Comparison of ENCODE assay signal across 10 mouse cellular contexts in genomic region chr2:45067116-45067515, GRCm38 (mm10). TPM values are rescaled to one million over a fixed set of nuclear protein-coding genes. Genes with fewer than 3 reads are reported as not detected.
DNase-seq lines count a peak whose midpoint lies in the region; ATAC-seq lines count a peak whose summit lies in the region.
"Had no signal": no experiment of that assay in that cellular context is flagged by ENCODE, and none has a peak within 500 bp of the region (broad histone marks: within the 10 kb centered on the region; RNA-seq: fewer than 3 reads in every experiment).

No protein-coding gene starts in this region.

- DNase-seq in forebrain, embryonic 14.5 days (ENCODE audit: low spot score), result no peak
- DNase-seq in kidney, adult 9 months, result no peak
- DNase-seq in embryonic facial prominence, embryonic 10.5 days (ENCODE audit: low spot score), result peak; percentile 69
- DNase-seq in spleen, adult 12 weeks (ENCODE audit: low spot score), result no peak
- no peak for DNase-seq in adrenal gland, adult 8-10 months
- DNase-seq: lung, postnatal 14 days had no signal

- peak overlapping the region; percentile 24; the same call in 1 of the 2 replicates for H3K27ac ChIP-seq in forebrain, embryonic 15.5 days (replicated peaks)
- no peak overlapping the region for H3K27ac ChIP-seq in forebrain, embryonic 14.5 days (ENCODE audit: low read depth, low read length)
- H3K27ac ChIP-seq in kidney, embryonic 16.5 days (ENCODE audit: low read length), result peak overlapping the region; percentile 56
- peak overlapping the region; percentile 71 for H3K27ac ChIP-seq in embryonic facial prominence, embryonic 10.5 days (replicated peaks)
- H3K27ac ChIP-seq in liver, embryonic 12.5 days, result peak overlapping the region; percentile 69; the same call in 1 of the 2 replicates
- H3K27ac ChIP-seq: stomach, embryonic 15.5 days had no signal

- 43% methylated on average over 5 of the region's 5 CpGs for whole genome bisulfite sequencing in forebrain, embryonic 15.5 days
- 39% methylated on average over 5 of the region's 5 CpGs for WGBS in forebrain, embryonic 14.5 days
- 21% methylated on average over 5 of the region's 5 CpGs for whole genome bisulfite sequencing in kidney, embryonic 16.5 days
- WGBS in embryonic facial prominence, embryonic 10.5 days, result 10% methylated on average over 5 of the region's 5 CpGs
- 43% methylated on average over 5 of the region's 5 CpGs for WGBS in liver, embryonic 12.5 days (ENCODE audit: insufficient replicate concordance)

- no peak for ATAC-seq in forebrain, embryonic 15.5 days (replicated peaks)
- no peak for ATAC-seq in forebrain, embryonic 14.5 days
- peak; percentile 69 for ATAC-seq in kidney, embryonic 16.5 days (ENCODE audit: low FRiP score, low TSS enrichment)
- peak; percentile 22; the same call in 1 of the 2 replicates for ATAC-seq in liver, embryonic 12.5 days

- peaks cover 49% of the 10 kb centered on the region for H3K4me1 ChIP-seq in forebrain, embryonic 15.5 days
- H3K4me1 ChIP-seq in forebrain, embryonic 14.5 days (ENCODE audit: control insufficient read depth, insufficient read depth, low read length), result peaks cover 21% of the 10 kb centered on the region
- peaks cover 50% of the 10 kb centered on the region for H3K4me1 ChIP-seq in kidney, embryonic 16.5 days (ENCODE audit: insufficient read depth, low read length)
- peaks cover 55% of the 10 kb centered on the region for H3K4me1 ChIP-seq in embryonic facial prominence, embryonic 10.5 days
- H3K4me1 ChIP-seq in liver, embryonic 12.5 days, result peaks cover 72% of the 10 kb centered on the region
- H3K4me1 ChIP-seq: stomach, embryonic 15.5 days had no signal

- H3K36me3 ChIP-seq in forebrain, embryonic 15.5 days, result no peaks in the 10 kb centered on the region
- H3K36me3 ChIP-seq in forebrain, embryonic 14.5 days (ENCODE audit: control insufficient read depth, insufficient read depth, low read length), result no peaks in the 10 kb centered on the region
- H3K36me3 ChIP-seq in kidney, embryonic 16.5 days (ENCODE audit: insufficient read depth, low read length), result no peaks in the 10 kb centered on the region
- H3K36me3 ChIP-seq in embryonic facial prominence, embryonic 10.5 days (replicated peaks), result no peaks in the 10 kb centered on the region
- H3K36me3 ChIP-seq in liver, embryonic 12.5 days, result peaks cover 26% of the 10 kb centered on the region
- H3K36me3 ChIP-seq: stomach, embryonic 15.5 days had no signal

- H3K4me3 ChIP-seq in forebrain, embryonic 15.5 days, result no peak overlapping the region
- no peak overlapping the region for H3K4me3 ChIP-seq in forebrain, embryonic 14.5 days (ENCODE audit: low read depth, low read length)
- H3K4me3 ChIP-seq in kidney, embryonic 16.5 days (ENCODE audit: low read length), result no peak overlapping the region
- no peak overlapping the region for H3K4me3 ChIP-seq in embryonic facial prominence, embryonic 10.5 days
- no peak overlapping the region for H3K4me3 ChIP-seq in liver, embryonic 12.5 days
- H3K4me3 ChIP-seq: stomach, embryonic 15.5 days had no signal

- no peaks in the 10 kb centered on the region for H3K27me3 ChIP-seq in forebrain, embryonic 15.5 days
- H3K27me3 ChIP-seq in forebrain, embryonic 14.5 days (replicated peaks; ENCODE audit: control insufficient read depth, insufficient read depth, low read length), result no peaks in the 10 kb centered on the region
- no peaks in the 10 kb centered on the region for H3K27me3 ChIP-seq in kidney, embryonic 16.5 days (ENCODE audit: insufficient read depth, low read length)
- no peaks in the 10 kb centered on the region for H3K27me3 ChIP-seq in embryonic facial prominence, embryonic 10.5 days (replicated peaks; ENCODE audit: low read depth, poor library complexity, severe bottlenecking)
- H3K27me3 ChIP-seq in liver, embryonic 12.5 days (replicated peaks), result no peaks in the 10 kb centered on the region
- H3K27me3 ChIP-seq: stomach, embryonic 15.5 days had no signal

- no peaks in the 10 kb centered on the region for H3K9me3 ChIP-seq in forebrain, embryonic 15.5 days
- H3K9me3 ChIP-seq in forebrain, embryonic 14.5 days (replicated peaks; ENCODE audit: control insufficient read depth, low read length), result no peaks in the 10 kb centered on the region
- H3K9me3 ChIP-seq in kidney, embryonic 16.5 days (ENCODE audit: low read length), result no peaks in the 10 kb centered on the region
- no peaks in the 10 kb centered on the region for H3K9me3 ChIP-seq in embryonic facial prominence, embryonic 10.5 days
- H3K9me3 ChIP-seq in liver, embryonic 12.5 days (replicated peaks), result no peaks in the 10 kb centered on the region
- H3K9me3 ChIP-seq: stomach, embryonic 15.5 days had no signal

- H3K9ac ChIP-seq in forebrain, embryonic 15.5 days (replicated peaks), result no peak overlapping the region
- no peak overlapping the region for H3K9ac ChIP-seq in forebrain, embryonic 14.5 days (ENCODE audit: low read length)
- no peak overlapping the region for H3K9ac ChIP-seq in kidney, embryonic 16.5 days (replicated peaks; ENCODE audit: low read length)
- H3K9ac ChIP-seq in liver, embryonic 12.5 days, result no peak overlapping the region
- H3K9ac ChIP-seq: stomach, embryonic 15.5 days had no signal

- H3K4me2 ChIP-seq in forebrain, embryonic 15.5 days (replicated peaks), result no peak overlapping the region
- no peak overlapping the region for H3K4me2 ChIP-seq in forebrain, embryonic 14.5 days (ENCODE audit: low read length)
- no peak overlapping the region for H3K4me2 ChIP-seq in kidney, embryonic 16.5 days (replicated peaks; ENCODE audit: low read depth, low read length)
- no peak overlapping the region for H3K4me2 ChIP-seq in liver, embryonic 12.5 days
- H3K4me2 ChIP-seq: stomach, embryonic 15.5 days had no signal

RNA-seq across cellular contexts. Expression of gene Zeb2, which starts 50.1 kb away (rescaled TPM):
- 106 and 119 TPM in 2 replicates for polyA plus RNA-seq in forebrain, embryonic 15.5 days (2015; fragmentation: Nextera tagmentation; extraction: Ambion mirVana)
- polyA plus RNA-seq in forebrain, embryonic 14.5 days (2014; fragmentation: Nextera tagmentation; extraction: Ambion mirVana), result 70.6 and 87.0 TPM in 2 replicates
- 49.3 and 57.6 TPM in 2 replicates for polyA plus RNA-seq in kidney, embryonic 16.5 days (2015; fragmentation: Nextera tagmentation; extraction: Ambion mirVana)
- 20.9 and 27.8 TPM in 2 replicates for polyA plus RNA-seq in embryonic facial prominence, embryonic 10.5 days (2016; fragmentation: Nextera tagmentation; extraction: Ambion mirVana)
- polyA plus RNA-seq in liver, embryonic 12.5 days (2016; fragmentation: Nextera tagmentation; extraction: Ambion mirVana), result 22.1 and 24.3 TPM in 2 replicates
- 100 to 1,000 TPM; 131 to 156 (median 144) TPM for total RNA-seq in adrenal gland, adult 8-10 months (2022)

Comparison
In these comparisons a context has a peak if more than half of its experiments do, and no peak if none do; other contexts are left out.
1. ATAC-seq: peak in kidney, embryonic 16.5 days (single experiment) and liver, embryonic 12.5 days (single experiment); none in forebrain, embryonic 15.5 days (single experiment) and forebrain, embryonic 14.5 days (single experiment).